Mouse (Mus musculus) megakaryocyte, embryonic 14.5 days (primary cell): ENCODE results near the gene Cela3b.

ENCODE experiments used
- FLI1 ChIP-seq: IDR thresholded peaks from 2 replicates; pipeline ENCODE4 v1.6.1; 2012; ENCODE audit warnings: low read length, inconsistent platforms, mixed read lengths
- GATA1 ChIP-seq: IDR thresholded peaks from 3 replicates; pipeline ENCODE4 v1.6.1; 2012; ENCODE audit warnings: mixed read lengths, low read length, inconsistent platforms, borderline replicate concordance

DNA sequence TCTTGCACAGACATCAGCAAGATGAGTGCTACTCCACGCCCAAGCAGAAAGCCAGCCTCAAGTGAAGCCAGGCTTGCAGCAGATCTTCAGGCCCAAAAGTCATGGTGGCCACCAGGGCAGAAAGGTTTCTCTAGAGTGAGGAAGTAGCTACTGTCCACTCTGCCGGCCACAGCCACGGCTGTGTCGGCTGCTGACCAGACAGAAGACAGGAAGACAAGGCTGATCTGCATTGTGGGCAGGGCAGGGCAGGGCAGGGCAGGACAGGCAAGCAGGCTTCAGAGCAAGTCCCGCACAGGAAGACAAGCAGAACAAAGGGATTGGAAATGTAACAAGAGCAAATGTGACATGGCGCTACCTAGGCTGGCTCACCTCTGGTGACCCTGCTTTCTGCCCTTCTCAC, 56.6 kb downstream of the Cela3b start:
- no peak for TF ChIP-seq FLI1
- no peak for TF ChIP-seq GATA1
